Mouse (Mus musculus): ENCODE results near the gene Tnfrsf1b. TPM values are rescaled to one million over a fixed set of nuclear protein-coding genes. Genes with fewer than 3 reads are reported as not detected.
"Not testable (repeated sequence)": the region's sequence is repeated elsewhere in the genome, so short reads cannot be mapped to it uniquely, and the experiment has no call there.

Tnfrsf1b gene
- polyA plus RNA-seq, 1 experiment from 2014 or later = 4.4 TPM

GRCm38 (mm10) chr4:145192686-145193085 lies 54.0 kb downstream of the Tnfrsf1b start:
- DNase-seq (ENCODE audit: low spot score) (no peak), ATAC-seq (ENCODE audit: low FRiP score) (no peak)
- Histone ChIP-seq H3K4me1 (replicated peaks; ENCODE audit: control insufficient read depth, insufficient read depth, low read length) (peaks cover 13% of the 10 kb centered on the region), H3K4me3 (replicated peaks; ENCODE audit: low read length) (no peak overlapping the region), H3K36me3 (replicated peaks; ENCODE audit: control insufficient read depth, insufficient read depth) (peaks cover 21% of the 10 kb centered on the region), H3K4me2 (replicated peaks) (no peak overlapping the region), H3K9me3 (ENCODE audit: control insufficient read depth, low read length) (no peaks in the 10 kb centered on the region), H3K27ac (no peak overlapping the region), H3K9ac (no peak overlapping the region), H3K27me3 (ENCODE audit: control insufficient read depth, insufficient read depth, low read length) (no peaks in the 10 kb centered on the region)

GRCm38 (mm10) chr4:145188561-145188960 lies 58.1 kb downstream of the Tnfrsf1b start:
- Histone ChIP-seq H3K36me3 (replicated peaks; ENCODE audit: control insufficient read depth, insufficient read depth) (peaks cover 52% of the 10 kb centered on the region), H3K27ac (no peak overlapping the region), H3K9me3 (ENCODE audit: control insufficient read depth, low read length) (0 out of 2 replicates have a peak, but pooled peaks cover 4% of the 10 kb centered on the region), H3K4me2 (replicated peaks) (no peak overlapping the region), H3K9ac (no peak overlapping the region), H3K27me3 (ENCODE audit: control insufficient read depth, insufficient read depth, low read length) (no peaks in the 10 kb centered on the region), H3K4me3 (replicated peaks; ENCODE audit: low read length) (no peak overlapping the region), H3K4me1 (replicated peaks; ENCODE audit: control insufficient read depth, insufficient read depth, low read length) (peaks cover 6% of the 10 kb centered on the region)
- DNase-seq (ENCODE audit: low spot score) (no peak), ATAC-seq (ENCODE audit: low FRiP score) (no peak)

- no peak overlapping the region for H3K4me3 ChIP-seq (replicated peaks; ENCODE audit: low read length)
- peaks cover 56% of the 10 kb centered on the region for H3K36me3 ChIP-seq (replicated peaks; ENCODE audit: control insufficient read depth, insufficient read depth)
- 81% methylated on average over 2 of the region's 2 CpGs for whole genome bisulfite sequencing
Observed at GRCm38 (mm10) chr4:145187619-145188018, 59.1 kb downstream of the Tnfrsf1b start.

GRCm38 (mm10) chr4:145178918-145179549 lies 67.6 kb downstream of the Tnfrsf1b start:
- peaks cover 80% of the 10 kb centered on the region for H3K36me3 ChIP-seq (replicated peaks; ENCODE audit: control insufficient read depth, insufficient read depth)
- no peak overlapping the region for H3K9ac ChIP-seq
- ATAC-seq (ENCODE audit: low FRiP score) = no peak
- WGBS = 97% methylated on average over 5 of the region's 5 CpGs
- no peak overlapping the region for H3K4me2 ChIP-seq (replicated peaks)
- no peak overlapping the region for H3K4me3 ChIP-seq (replicated peaks; ENCODE audit: low read length)
- DNase-seq (ENCODE audit: low spot score) = no peak
- H3K9me3 ChIP-seq (ENCODE audit: control insufficient read depth, low read length) = no peaks in the 10 kb centered on the region
- no peaks in the 10 kb centered on the region for H3K4me1 ChIP-seq (replicated peaks; ENCODE audit: control insufficient read depth, insufficient read depth, low read length)
- H3K27ac ChIP-seq = no peak overlapping the region
- H3K27me3 ChIP-seq (ENCODE audit: control insufficient read depth, insufficient read depth, low read length) = no peaks in the 10 kb centered on the region

More at GRCm38 (mm10) chr4:145187619-145188018, 59.1 kb downstream of the Tnfrsf1b start:
- Histone ChIP-seq H3K4me2 (replicated peaks) (no peak overlapping the region), H3K27ac (no peak overlapping the region), H3K27me3 (ENCODE audit: control insufficient read depth, insufficient read depth, low read length) (no peaks in the 10 kb centered on the region), H3K9ac (no peak overlapping the region), H3K4me1 (replicated peaks; ENCODE audit: control insufficient read depth, insufficient read depth, low read length) (no peaks in the 10 kb centered on the region), H3K9me3 (ENCODE audit: control insufficient read depth, low read length) (0 out of 2 replicates have a peak, but pooled peaks cover 4% of the 10 kb centered on the region)
- DNase-seq (ENCODE audit: low spot score) (no peak), ATAC-seq (ENCODE audit: low FRiP score) (no peak)

- WGBS = 92% methylated on average over 3 of the region's 3 CpGs
- H3K27ac ChIP-seq; H3K4me1 ChIP-seq (replicated peaks; ENCODE audit: control insufficient read depth, insufficient read depth, low read length); H3K4me2 ChIP-seq (replicated peaks); H3K9me3 ChIP-seq (ENCODE audit: control insufficient read depth, low read length); DNase-seq (ENCODE audit: low spot score); H3K9ac ChIP-seq; H3K4me3 ChIP-seq (replicated peaks; ENCODE audit: low read length); ATAC-seq (ENCODE audit: low FRiP score); H3K27me3 ChIP-seq (ENCODE audit: control insufficient read depth, insufficient read depth, low read length): not testable (repeated sequence)
- H3K36me3 ChIP-seq (replicated peaks; ENCODE audit: control insufficient read depth, insufficient read depth) = peaks cover 94% of the 10 kb centered on the region
Observed at GRCm38 (mm10) chr4:145165542-145165941, 81.1 kb downstream of the Tnfrsf1b start.

GRCm38 (mm10) chr4:145164111-145164510 lies 82.6 kb downstream of the Tnfrsf1b start:
- no peak for DNase-seq (ENCODE audit: low spot score)
- no peaks in the 10 kb centered on the region for H3K27me3 ChIP-seq (ENCODE audit: control insufficient read depth, insufficient read depth, low read length)
- no peak overlapping the region for H3K4me2 ChIP-seq (replicated peaks)
- no peak overlapping the region for H3K9ac ChIP-seq
- 95% methylated on average over 4 of the region's 4 CpGs for WGBS
- peaks cover 94% of the 10 kb centered on the region for H3K36me3 ChIP-seq (replicated peaks; ENCODE audit: control insufficient read depth, insufficient read depth)
- no peak overlapping the region for H3K27ac ChIP-seq
- no peaks in the 10 kb centered on the region for H3K4me1 ChIP-seq (replicated peaks; ENCODE audit: control insufficient read depth, insufficient read depth, low read length)
- no peaks in the 10 kb centered on the region for H3K9me3 ChIP-seq (ENCODE audit: control insufficient read depth, low read length)
- no peak for ATAC-seq (ENCODE audit: low FRiP score)
- no peak overlapping the region for H3K4me3 ChIP-seq (replicated peaks; ENCODE audit: low read length)

Other genes with a start within 250 kb of the Tnfrsf1b start
- 12.1 and 12.7 TPM in 2 replicates for gene Vps13d, start 51.9 kb downstream of the Tnfrsf1b start, polyA plus RNA-seq (2014; fragmentation: Nextera tagmentation; extraction: Ambion mirVana)
- gene Tnfrsf8, start 68.3 kb upstream of the Tnfrsf1b start, polyA plus RNA-seq (2014; fragmentation: Nextera tagmentation; extraction: Ambion mirVana) = 0.28 and 0.38 TPM in 2 replicates

All from hindbrain, embryonic 14.5 days (tissue).